Comparison of ENCODE assay signal across 1 mouse cellular context in genomic region chr1:127785882-127786281, GRCm38 (mm10).
A peak's percentile ranks its signal among the peaks of the same experiment; 100 is the strongest.
TF ChIP-seq lines count a peak whose summit lies in the region.

No protein-coding gene starts in this region.

TF ChIP-seq in MEL, 35 proteins besides CTCF, POLR2A, EP300 and RAD21 (continued from another document):
- TF ChIP-seq MAZ (IDR thresholded peaks at IDR 0.05; ENCODE audit: low read depth, low read length) (no peak), CHD2 (IDR thresholded peaks at IDR 0.05; ENCODE audit: low read length) (no peak), MAX (IDR thresholded peaks at IDR 0.05; ENCODE audit: low read length) (no peak), ZKSCAN1 (IDR thresholded peaks at IDR 0.05; ENCODE audit: low read depth, low read length) (no peak), RCOR1 (IDR thresholded peaks at IDR 0.05; ENCODE audit: low read depth, low read length) (peak; percentile 60), MXI1 (IDR thresholded peaks at IDR 0.05; ENCODE audit: low read depth, low read length) (no peak), USF1 (IDR thresholded peaks at IDR 0.05; ENCODE audit: low read depth, low read length) (no peak), GATA1 (IDR thresholded peaks at IDR 0.05; ENCODE audit: low read depth, low read length) (peak; percentile 43), TBP (IDR thresholded peaks at IDR 0.05; ENCODE audit: low read depth, low read length) (no peak), POLR2AphosphoS5 (IDR thresholded peaks at IDR 0.05; ENCODE audit: borderline replicate concordance, low read depth, low read length) (no peak)
